Mouse (Mus musculus) G1E-ER4 (cell line): ENCODE measurements around the gene Cobl. TPM values are rescaled to one million over a fixed set of nuclear protein-coding genes. Genes with fewer than 3 reads are reported as not detected.

Experiments used
- GATA1 ChIP-seq: IDR thresholded peaks from one replicate; pipeline ENCODE4 v1.8.0; 2012; ENCODE audit warnings: low read length, inconsistent platforms
- polyA plus RNA-seq: library from polyadenylated mRNA; stranded (reverse); fragments of >175 nt; gene quantifications from 2 replicates; pipeline ENCODE4 v1.2.3, GENCODE M21; 2012

The Cobl gene
- polyA plus RNA-seq, 1 experiment = not detected

DNA sequence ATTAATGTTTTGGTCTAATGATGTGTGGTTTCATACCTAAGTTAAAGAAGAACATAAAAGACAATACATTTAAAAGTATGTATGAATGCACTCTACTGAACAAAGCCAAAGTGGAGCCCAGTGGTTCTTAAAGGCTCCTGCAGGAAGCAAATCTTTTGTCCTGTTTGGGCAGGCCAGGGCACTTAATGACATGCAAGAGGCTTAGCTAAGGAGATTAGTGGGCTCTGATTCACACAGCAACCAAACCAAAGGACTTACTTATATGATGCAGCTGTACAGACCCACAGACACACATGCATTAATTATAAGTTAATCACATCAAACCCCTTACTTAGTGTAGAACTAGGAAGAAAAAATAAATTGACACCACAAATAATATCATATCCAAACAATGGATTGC is 93.8 kb downstream of the Cobl start:
- TF ChIP-seq GATA1 = no peak

DNA sequence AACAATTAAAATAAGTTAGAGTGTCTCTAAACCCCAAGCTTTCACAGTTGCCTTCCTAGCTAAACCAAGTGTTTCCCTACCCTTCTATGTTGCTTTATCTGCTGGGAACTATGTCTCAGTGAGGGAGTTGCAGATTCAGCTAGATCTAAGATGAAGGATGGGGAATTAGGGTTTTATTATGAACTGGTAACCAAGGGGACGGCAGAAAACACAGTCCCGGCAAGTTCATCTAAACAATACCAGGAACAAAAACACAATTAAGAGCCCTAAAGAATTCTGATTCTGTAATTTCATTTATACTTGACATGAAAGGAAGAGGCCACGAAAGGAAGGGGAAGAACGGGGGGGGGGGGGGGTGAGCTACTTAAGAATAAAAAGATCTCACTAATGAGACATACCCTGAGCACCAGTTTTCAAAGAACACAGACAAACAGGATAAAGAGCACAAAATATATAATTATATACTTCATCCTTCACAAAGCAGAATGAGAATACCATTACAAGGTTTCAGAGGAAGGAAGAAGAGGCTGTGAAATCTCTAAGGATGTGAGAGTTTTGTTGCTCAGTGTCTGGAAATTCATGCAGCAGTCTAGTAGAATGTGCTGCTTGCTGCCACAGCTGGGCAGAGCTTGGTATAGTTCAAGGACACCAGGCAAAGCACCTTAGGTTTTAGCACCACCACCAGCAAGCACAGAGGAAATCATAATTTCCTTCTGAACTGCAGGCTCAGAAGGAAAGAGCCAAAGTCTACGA is 97.2 kb downstream of the Cobl start:
- no peak for TF ChIP-seq GATA1

DNA sequence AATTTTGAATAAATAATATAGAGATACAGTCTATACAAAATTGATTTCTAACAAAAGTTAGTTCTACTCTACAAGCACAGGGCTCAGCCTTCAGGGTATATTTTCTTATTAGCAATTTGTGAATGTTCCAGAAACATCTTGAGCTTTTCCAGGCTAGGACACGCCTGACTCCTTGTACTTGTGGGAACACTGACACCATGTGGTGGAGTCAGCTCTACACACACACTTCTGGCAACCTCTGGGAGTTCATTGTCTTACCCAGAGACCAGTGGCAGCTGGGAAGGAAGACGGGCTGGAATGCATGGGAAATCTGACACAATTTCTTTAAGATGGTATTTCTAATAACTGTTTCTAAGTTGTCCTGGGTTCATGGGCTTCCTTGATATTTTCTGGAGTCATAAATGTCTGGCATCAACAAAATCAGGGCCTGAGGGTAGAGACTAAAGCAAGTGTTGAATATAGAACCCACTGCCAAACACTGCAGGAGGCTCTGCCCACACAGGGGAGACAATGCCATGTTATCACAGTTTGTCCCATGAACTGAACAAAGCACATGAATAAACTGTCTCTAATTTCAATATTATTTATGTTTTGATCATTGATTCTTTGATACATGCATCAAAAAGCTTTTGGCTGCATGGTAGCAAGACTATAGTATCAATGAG is 105.3 kb downstream of the Cobl start:
- TF ChIP-seq GATA1 = no peak

DNA sequence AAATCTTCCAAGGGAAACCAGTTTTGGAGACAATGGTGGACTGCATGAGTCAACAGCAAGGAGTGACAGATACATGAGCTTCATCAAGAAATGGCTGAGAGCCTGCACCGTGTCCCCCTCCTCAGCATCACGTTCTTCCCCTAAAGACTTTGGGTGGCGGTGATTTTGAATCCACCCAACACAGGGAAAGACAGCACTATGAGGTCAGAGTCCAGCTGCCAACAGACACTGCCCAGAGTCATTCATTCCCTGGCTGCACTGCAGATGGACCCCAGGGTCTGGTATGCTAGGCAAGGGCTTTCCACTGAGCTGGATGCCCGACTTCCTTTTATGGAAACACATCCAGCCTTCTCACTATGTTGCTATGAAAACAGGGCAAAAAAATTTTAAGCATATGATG is 106.2 kb downstream of the Cobl start:
- no peak for TF ChIP-seq GATA1

DNA sequence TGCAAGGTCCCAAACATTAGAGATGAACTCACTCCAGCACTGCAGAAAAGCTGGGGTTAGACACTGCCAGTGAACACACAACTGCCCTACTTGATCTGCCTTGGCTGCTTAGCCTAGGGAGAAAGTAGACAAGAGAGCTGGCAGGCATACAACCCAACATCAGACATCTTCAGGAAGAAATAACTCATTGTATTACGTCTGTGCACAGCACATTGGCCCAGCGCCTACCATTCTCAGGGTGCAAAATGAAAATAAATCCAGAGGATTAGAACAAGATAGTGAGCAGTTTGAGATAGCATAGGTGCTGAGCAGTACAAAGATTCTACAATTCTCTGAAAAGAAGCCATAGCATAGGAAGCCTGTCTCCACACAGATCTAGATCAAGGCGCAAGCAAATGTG is 109.1 kb downstream of the Cobl start:
- no peak for TF ChIP-seq GATA1

DNA sequence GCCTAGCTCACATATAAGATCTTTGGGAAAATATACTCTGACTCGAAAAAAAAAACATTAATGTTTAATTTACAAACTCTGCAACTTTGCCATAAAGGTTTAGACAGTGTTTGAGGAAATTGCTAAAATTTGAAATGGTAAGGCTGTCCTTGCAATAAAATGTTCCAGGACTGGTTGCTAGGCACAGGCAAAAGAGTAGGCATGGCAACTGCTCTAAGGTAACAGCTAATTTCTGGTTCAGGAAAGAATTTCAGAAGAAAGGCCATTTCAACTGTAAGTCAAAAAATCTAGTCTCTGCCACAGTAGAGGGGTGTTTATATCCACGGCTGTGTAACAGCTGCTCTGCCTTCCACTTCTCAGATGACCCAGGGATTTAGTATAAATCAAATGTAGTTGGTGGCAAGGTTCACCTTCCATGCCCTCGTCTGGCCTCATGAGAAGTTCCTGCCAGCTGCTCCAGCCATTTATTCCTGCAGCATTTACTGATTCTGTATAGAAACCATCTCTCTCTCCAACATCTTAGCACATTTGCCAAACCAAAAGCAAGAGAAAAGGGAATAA is 113.7 kb downstream of the Cobl start:
- no peak for TF ChIP-seq GATA1

GRCm38 (mm10) chr11:12350086-12350485 is 114.7 kb downstream of the Cobl start:
- no peak for TF ChIP-seq GATA1

DNA sequence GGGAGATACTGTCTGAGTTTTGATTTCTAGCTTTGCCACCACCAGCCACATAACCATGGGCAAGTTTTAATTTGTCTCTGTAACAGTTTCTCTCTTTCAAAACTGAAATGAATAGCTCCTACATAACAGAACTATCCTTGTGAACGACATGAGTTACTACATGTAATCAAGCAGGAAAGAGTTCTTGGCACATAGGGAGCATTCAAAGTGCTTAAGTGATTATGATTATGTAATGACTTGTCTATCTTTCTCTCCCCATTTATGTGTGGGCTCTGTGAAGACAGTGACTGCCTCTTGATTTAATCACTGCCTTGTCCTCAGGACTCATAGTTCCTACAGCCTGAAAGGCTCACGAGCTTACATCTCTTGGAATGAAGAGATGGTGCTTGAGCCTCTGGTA is 118.3 kb downstream of the Cobl start:
- TF ChIP-seq GATA1 = no peak

DNA sequence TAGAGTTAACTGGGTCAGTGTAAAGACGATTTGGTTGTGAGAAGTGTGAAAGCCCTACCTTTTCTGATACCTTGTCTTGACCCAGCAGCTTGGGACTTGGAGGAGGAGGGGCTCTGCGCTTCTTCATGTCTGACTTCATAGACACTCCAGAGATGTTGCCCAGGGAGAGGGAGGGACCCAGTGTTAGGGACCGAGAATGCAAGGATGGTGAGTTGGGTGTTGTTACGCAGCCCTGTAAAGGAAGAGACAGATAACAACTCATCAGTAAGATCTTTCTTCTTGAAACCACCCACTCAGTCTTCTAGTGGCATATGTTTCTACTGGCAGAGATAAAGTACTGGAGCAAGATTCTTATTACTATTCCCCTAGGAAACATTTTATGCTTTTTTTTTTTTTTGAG is 121.1 kb downstream of the Cobl start:
- TF ChIP-seq GATA1 = no peak

DNA sequence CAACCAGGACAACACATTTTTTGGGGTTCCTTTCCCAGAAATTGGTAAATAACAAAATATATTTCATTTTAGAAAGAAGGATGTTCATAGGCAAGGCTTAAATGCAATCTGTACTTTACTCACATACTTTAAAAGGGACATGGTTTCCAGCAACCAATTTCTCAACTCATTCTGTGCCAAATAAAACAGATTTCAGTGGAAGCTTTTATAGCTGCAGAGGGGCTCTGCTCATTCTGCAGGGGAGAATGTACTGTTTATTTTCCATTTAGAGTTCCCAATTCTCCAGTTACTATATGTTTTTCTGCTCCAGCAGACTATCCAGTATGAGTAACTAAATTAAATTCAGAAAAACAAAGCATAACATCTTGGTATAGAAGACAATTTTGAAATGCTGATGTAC is 124.1 kb downstream of the Cobl start:
- no peak for TF ChIP-seq GATA1

GRCm38 (mm10) chr11:12336145-12336544 is 128.6 kb downstream of the Cobl start:
- no peak for TF ChIP-seq GATA1

DNA sequence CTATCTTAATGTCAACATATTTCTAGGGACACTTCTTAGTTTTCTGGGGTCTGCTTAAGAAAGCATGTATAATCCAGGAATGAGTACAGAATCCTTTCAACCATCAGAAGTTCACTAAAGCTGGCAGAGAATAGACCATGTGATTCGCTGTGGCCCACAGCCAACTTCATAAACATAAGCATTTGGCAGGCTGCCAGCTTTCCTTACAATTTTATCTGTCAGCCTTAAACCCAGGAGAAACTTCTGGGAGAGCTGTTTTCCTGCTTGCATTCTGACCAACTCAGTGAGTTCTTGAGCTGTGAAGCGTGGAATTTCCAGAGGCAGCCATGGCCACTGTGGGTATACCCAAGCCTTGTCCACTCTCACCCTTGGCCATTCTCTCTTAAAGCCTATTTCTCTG is 132.8 kb downstream of the Cobl start:
- no peak for TF ChIP-seq GATA1

DNA sequence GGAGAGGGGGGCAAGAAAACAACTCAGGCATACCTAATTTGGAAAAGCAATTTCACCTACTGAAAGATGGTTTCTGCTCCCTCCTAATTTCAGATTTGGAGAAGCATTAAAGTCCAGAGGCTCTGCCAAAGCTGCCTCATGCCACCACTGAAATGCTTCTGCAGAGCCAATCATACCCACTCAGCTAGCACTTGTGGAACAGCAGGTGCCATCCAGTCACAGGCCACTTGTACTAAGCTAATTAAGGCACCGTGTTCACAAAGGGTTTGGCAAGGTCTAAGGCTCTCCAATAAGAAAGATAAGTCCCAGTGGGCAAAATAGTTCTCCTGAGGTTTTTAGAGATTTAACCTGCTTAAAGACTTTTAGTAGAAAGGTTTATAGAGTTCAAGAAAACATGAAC is 143.3 kb downstream of the Cobl start:
- TF ChIP-seq GATA1 = no peak

DNA sequence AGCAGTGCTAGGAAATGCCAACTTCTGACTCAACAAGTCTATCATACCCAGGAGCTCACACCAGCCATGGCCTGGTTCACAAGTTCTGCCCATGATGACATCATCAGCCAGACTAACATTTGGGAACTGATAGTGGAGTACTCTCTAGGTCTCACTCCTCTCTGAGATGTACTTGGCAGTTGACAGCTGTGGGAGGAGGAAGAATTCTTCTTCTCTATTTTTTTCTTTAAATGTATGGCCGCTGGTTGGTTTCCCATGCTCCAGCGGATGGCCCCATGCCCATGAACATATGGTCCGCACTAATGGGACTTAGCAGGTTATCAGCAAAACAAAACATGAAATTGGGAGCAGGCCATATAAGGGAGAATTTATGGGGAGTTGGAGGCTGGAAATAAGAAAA is 145.4 kb downstream of the Cobl start:
- TF ChIP-seq GATA1 = no peak

GRCm38 (mm10) chr11:12315670-12316069 is 149.1 kb downstream of the Cobl start:
- no peak for TF ChIP-seq GATA1

GRCm38 (mm10) chr11:12314278-12315043 is 150.3 kb downstream of the Cobl start:
- no peak for TF ChIP-seq GATA1
